Mouse (Mus musculus) kidney, embryonic 14.5 days (tissue): Measurements from ENCODE around the gene Zcchc4. TPM values are rescaled to one million over a fixed set of nuclear protein-coding genes. Genes with fewer than 3 reads are reported as not detected.
A peak's percentile ranks its signal among the peaks of the same experiment; 100 is the strongest.
"Not testable (repeated sequence)": the region's sequence is repeated elsewhere in the genome, so short reads cannot be mapped to it uniquely, and the experiment has no call there.

Experiments used
- ATAC-seq: fragments of 200-750 bp; cut with Nextera tagmentation; 2 replicates; pipeline ENCODE4 v1.8.0; 2017; ENCODE audit warnings: moderate number of reproducible peaks, mild to moderate bottlenecking, moderate TSS enrichment, moderate library complexity; ENCODE audit not compliant: low FRiP score, low TSS enrichment
- H3K27ac ChIP-seq: fragments of 300-500 bp; sonication (generic); 2 replicates; pipeline ENCODE4 v1.5.1; 2014; ENCODE audit warnings: low read depth, mild to moderate bottlenecking, low read length, moderate library complexity, mixed read lengths
- H3K27me3 ChIP-seq: fragments of 300-500 bp; sonication (generic); 2 replicates; pipeline ENCODE4 v1.6.1; 2014; ENCODE audit warnings: mild to moderate bottlenecking, low read length; ENCODE audit not compliant: control insufficient read depth, insufficient read depth
- H3K36me3 ChIP-seq: fragments of 300-500 bp; sonication (generic); 2 replicates; pipeline ENCODE4 v1.6.1; 2014; ENCODE audit warnings: low read length, mixed read lengths; ENCODE audit not compliant: control insufficient read depth, insufficient read depth
- H3K4me1 ChIP-seq: fragments of 300-500 bp; sonication (generic); 2 replicates; pipeline ENCODE4 v1.6.1; 2014; ENCODE audit warnings: low read length, mixed read lengths; ENCODE audit not compliant: control insufficient read depth, insufficient read depth
- H3K4me2 ChIP-seq: fragments of 300-500 bp; sonication (generic); replicated peaks from 2 replicates; pipeline ENCODE4 v1.6.1; 2014; ENCODE audit warnings: low read depth, mild to moderate bottlenecking, low read length
- H3K4me3 ChIP-seq: fragments of 300-500 bp; sonication (generic); 2 replicates; pipeline ENCODE4 v1.5.1; 2014; ENCODE audit warnings: mild to moderate bottlenecking, low read length
- H3K9ac ChIP-seq: fragments of 300-500 bp; sonication (generic); 2 replicates; pipeline ENCODE4 v1.6.1; 2014; ENCODE audit warnings: low read depth, mild to moderate bottlenecking, low read length, moderate library complexity
- H3K9me3 ChIP-seq: fragments of 300-500 bp; sonication (generic); 2 replicates; pipeline ENCODE4 v1.6.1; 2016; ENCODE audit warnings: low read length; ENCODE audit not compliant: control insufficient read depth
- WGBS: fragments of 180-500 bp; shearing (Covaris S2); extraction: QIAGEN DNeasy Blood & Tissue Kit; methylation state at CpG from one replicate; pipeline ENCODE4 v1.1.7; 2014; 5-methylcytosine and 5-hydroxymethylcytosine counted together
- polyA plus RNA-seq: library from polyadenylated mRNA; unstranded; fragments of >200 nt; fragmentation: Nextera tagmentation; extraction: Ambion mirVana; gene quantifications from 2 replicates; pipeline ENCODE4 v1.2.1, GENCODE M21; 2014

Zcchc4 gene
- polyA plus RNA-seq, 1 experiment from 2014 or later = 18.5 TPM

DNA sequence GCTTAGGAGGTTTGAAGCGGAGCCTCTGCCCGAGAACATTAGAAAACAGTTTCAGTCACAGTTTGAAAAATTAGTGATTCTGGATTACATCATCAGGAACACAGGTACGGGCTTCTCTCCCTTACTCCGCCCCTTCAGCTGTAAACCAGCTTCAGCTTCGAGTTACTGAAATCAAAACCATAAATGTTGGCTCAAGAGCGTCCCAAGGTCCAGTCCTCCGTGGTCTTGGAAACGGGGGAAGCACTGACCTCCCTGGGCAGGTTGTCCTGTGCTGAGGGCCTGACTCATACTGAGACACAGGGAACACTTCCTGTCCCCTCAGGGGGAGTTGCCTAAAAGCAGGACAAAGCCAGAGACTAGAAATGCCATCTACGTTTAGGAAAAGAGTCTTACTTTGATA, 22.1 kb upstream of the Zcchc4 start:
- 71% methylated on average over 9 of the region's 9 CpGs for WGBS
- ATAC-seq = no peak
- H3K27me3 ChIP-seq = no peaks in the 10 kb centered on the region
- no peaks in the 10 kb centered on the region for H3K9me3 ChIP-seq
- H3K27ac ChIP-seq = no peak overlapping the region
- H3K4me2 ChIP-seq = no peak overlapping the region
- H3K4me1 ChIP-seq = 0 out of 2 replicates have a peak, but pooled peaks cover 3% of the 10 kb centered on the region
- H3K9ac ChIP-seq = no peak overlapping the region
- peaks cover 5% of the 10 kb centered on the region; the same call in 1 of the 2 replicates for H3K36me3 ChIP-seq
- H3K4me3 ChIP-seq = no peak overlapping the region

DNA sequence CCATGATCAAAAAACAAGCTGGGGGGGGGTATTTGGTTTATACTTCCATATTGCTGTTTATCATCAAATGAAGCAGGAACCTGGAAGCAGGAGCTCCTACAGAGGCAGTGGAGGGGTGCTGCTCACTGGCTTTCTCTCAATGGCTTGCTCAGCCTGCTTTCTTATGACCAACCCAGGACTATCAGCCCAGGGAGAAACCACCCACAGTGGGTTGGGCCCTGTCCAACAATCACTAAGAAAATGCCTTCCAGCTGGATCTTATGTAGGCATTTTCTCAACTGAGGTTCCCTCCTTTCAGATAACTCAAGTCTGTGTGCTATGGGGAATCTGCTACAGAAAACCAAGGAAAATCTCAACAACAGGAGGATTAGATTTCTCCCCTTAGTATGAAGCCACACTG, 21.0 kb upstream of the Zcchc4 start:
- no peak overlapping the region for H3K4me3 ChIP-seq
- no peaks in the 10 kb centered on the region for H3K9me3 ChIP-seq

DNA sequence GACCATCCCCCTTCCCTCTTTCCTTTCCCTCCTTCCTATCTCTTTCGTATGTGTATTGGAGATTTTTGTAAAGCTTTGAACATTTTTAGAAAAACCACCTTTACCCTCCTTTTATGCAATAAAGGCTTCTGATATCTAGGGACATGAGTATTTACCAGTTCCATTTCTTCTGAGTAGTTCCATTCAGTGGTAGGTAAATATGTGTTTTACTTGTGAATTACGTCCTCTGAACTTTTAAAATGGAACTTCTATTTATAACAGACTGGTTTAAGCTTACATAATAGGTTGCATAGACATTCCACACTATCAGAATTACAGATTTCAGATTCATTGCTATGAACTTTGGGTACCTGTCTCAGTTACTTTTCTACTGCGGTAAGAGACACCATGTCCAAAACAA, 19.9 kb upstream of the Zcchc4 start:
- no peak overlapping the region for H3K4me2 ChIP-seq
- H3K27ac ChIP-seq = no peak overlapping the region
- no peaks in the 10 kb centered on the region for H3K27me3 ChIP-seq
- H3K4me1 ChIP-seq = no peaks in the 10 kb centered on the region
- peaks cover 5% of the 10 kb centered on the region; the same call in 1 of the 2 replicates for H3K36me3 ChIP-seq
- no peaks in the 10 kb centered on the region for H3K9me3 ChIP-seq
- H3K9ac ChIP-seq = no peak overlapping the region
- WGBS = 94% methylated on average over 3 of the region's 3 CpGs
- ATAC-seq = no peak
- H3K4me3 ChIP-seq = no peak overlapping the region

More for the DNA sequence above, 21.0 kb upstream of the Zcchc4 start:
- H3K9ac ChIP-seq = no peak overlapping the region
- H3K4me2 ChIP-seq = no peak overlapping the region
- H3K36me3 ChIP-seq = peaks cover 5% of the 10 kb centered on the region; the same call in 1 of the 2 replicates
- H3K27ac ChIP-seq = no peak overlapping the region
- 0 out of 2 replicates have a peak, but pooled peaks cover 1% of the 10 kb centered on the region for H3K4me1 ChIP-seq
- H3K27me3 ChIP-seq = no peaks in the 10 kb centered on the region
- no peak for ATAC-seq

- 94% methylated on average over 6 of the region's 6 CpGs for WGBS
- H3K27ac ChIP-seq = no peak overlapping the region
- ATAC-seq = no peak
These were observed 19.2 kb upstream of the Zcchc4 start for GRCm38 (mm10) chr5:52755989-52756388.

GRCm38 (mm10) chr5:52762586-52762985, 12.6 kb upstream of the Zcchc4 start:
- peaks cover 6% of the 10 kb centered on the region; the same call in 1 of the 2 replicates for H3K36me3 ChIP-seq
- no peak for ATAC-seq
- no peak overlapping the region for H3K27ac ChIP-seq
- no peaks in the 10 kb centered on the region for H3K4me1 ChIP-seq
- no peaks in the 10 kb centered on the region for H3K9me3 ChIP-seq
- no peak overlapping the region for H3K4me2 ChIP-seq
- no peaks in the 10 kb centered on the region for H3K27me3 ChIP-seq
- no peak overlapping the region for H3K9ac ChIP-seq
- 84% methylated on average over 7 of the region's 7 CpGs for WGBS
- H3K4me3 ChIP-seq = no peak overlapping the region

More at GRCm38 (mm10) chr5:52755989-52756388, 19.2 kb upstream of the Zcchc4 start:
- Histone ChIP-seq H3K36me3 (peaks cover 5% of the 10 kb centered on the region; the same call in 1 of the 2 replicates), H3K27me3 (no peaks in the 10 kb centered on the region), H3K4me1 (no peaks in the 10 kb centered on the region), H3K9ac (no peak overlapping the region), H3K4me2 (no peak overlapping the region), H3K4me3 (no peak overlapping the region), H3K9me3 (no peaks in the 10 kb centered on the region)

- no peak overlapping the region for H3K27ac ChIP-seq
- H3K27me3 ChIP-seq = no peaks in the 10 kb centered on the region
- no peak for ATAC-seq
- no peaks in the 10 kb centered on the region for H3K4me1 ChIP-seq
- H3K36me3 ChIP-seq = no peaks in the 10 kb centered on the region
- no peak overlapping the region for H3K9ac ChIP-seq
- WGBS = 91% methylated on average over 5 of the region's 5 CpGs
- no peak overlapping the region for H3K4me2 ChIP-seq
- H3K4me3 ChIP-seq = no peak overlapping the region
- H3K9me3 ChIP-seq = no peaks in the 10 kb centered on the region
These were observed 942 bp upstream of the Zcchc4 start for GRCm38 (mm10) chr5:52774267-52774666.

DNA sequence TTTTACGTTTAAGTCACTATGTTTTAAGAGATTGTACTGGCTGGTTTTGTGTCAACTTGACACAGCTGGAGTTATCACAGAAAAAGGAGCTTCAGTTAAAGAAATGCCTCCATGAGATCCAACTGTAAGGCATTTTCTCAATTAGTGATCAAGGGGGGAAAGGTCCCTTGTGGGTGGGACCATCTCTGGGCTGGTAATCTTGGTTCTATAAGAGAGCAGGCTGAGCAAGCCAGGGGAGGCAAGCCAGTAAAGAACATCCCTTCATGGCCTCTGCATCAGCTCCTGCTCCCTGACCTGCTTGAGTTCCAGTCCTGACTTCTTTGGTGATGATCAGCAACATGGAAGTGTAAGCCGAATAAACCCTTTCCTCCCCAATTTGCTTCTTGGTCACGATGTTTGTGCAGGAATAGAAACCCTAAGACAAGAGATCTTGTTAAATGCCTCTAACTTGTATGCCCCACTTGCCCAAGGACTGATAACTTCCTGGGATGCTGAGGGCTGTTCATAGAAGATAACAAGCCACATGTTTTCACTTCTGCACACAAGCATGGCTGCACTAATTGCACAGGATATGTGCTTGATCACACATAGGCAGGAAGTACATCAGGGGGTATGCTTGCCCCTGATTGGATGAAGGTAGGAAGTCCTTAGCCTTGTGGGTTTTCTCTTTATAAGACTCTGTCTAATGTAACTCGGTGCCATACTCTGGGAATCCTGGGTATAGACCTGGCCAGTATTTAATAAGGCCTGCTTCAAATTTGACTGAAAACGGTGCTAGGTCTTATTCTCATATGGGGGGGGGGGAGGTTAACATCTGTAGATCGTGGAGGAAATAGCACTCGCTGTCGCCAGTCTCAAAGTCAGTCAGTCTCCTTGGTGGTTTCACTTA, 1.5 kb downstream of the Zcchc4 start:
- 93% methylated on average over 8 of the region's 8 CpGs for WGBS
- not testable (repeated sequence) for ATAC-seq, H3K9me3 ChIP-seq

GRCm38 (mm10) chr5:52782523-52783250, 7.5 kb downstream of the Zcchc4 start:
- ATAC-seq = peak; percentile 97
- Histone ChIP-seq H3K9me3 (no peaks in the 10 kb centered on the region), H3K4me2 (peak overlapping the region; percentile 48), H3K4me3 (peak overlapping the region; percentile 90), H3K36me3 (peaks cover 3% of the 10 kb centered on the region; the same call in 1 of the 2 replicates), H3K9ac (peak overlapping the region; percentile 85), H3K27me3 (no peaks in the 10 kb centered on the region), H3K27ac (peak overlapping the region; percentile 24; the same call in 1 of the 2 replicates), H3K4me1 (no peaks in the 10 kb centered on the region)
- WGBS = 4% methylated on average over 37 of the region's 37 CpGs

More for the DNA sequence above, 1.5 kb downstream of the Zcchc4 start:
- not testable (repeated sequence) for H3K4me2 ChIP-seq, H3K36me3 ChIP-seq, H3K4me3 ChIP-seq, H3K4me1 ChIP-seq, H3K27me3 ChIP-seq, H3K9ac ChIP-seq, H3K27ac ChIP-seq
